Mouse (Mus musculus) neural tube, embryonic 11.5 days (tissue): Measurements from ENCODE around the gene Gm20388. TPM values are rescaled to one million over a fixed set of nuclear protein-coding genes. Genes with fewer than 3 reads are reported as not detected.
"Not testable (repeated sequence)": the region's sequence is repeated elsewhere in the genome, so short reads cannot be mapped to it uniquely, and the experiment has no call there.

Experiments used
- ATAC-seq: fragments of 200-750 bp; cut with Nextera tagmentation; 2 replicates; pipeline ENCODE4 v1.8.0; 2017; ENCODE audit warnings: moderate number of reproducible peaks, mild to moderate bottlenecking, moderate TSS enrichment, moderate library complexity; ENCODE audit not compliant: insufficient read depth, low FRiP score, low TSS enrichment
- DNase-seq: peaks from one replicate; pipeline ENCODE4 v3.0.0-alpha.2; 2015; ENCODE audit warnings: low spot score
- H3K27ac ChIP-seq: fragments of 300-500 bp; sonication (generic); 2 replicates; pipeline ENCODE4 v1.5.1; 2014; ENCODE audit warnings: low read depth, mild to moderate bottlenecking, low read length
- H3K27me3 ChIP-seq: fragments of 300-500 bp; sonication (generic); 2 replicates; pipeline ENCODE4 v1.6.1; 2014; ENCODE audit warnings: mild to moderate bottlenecking, low read length, mixed read lengths; ENCODE audit not compliant: control insufficient read depth, insufficient read depth
- H3K36me3 ChIP-seq: fragments of 300-500 bp; sonication (generic); 2 replicates; pipeline ENCODE4 v1.6.1; 2014; ENCODE audit warnings: mild to moderate bottlenecking, low read length, moderate library complexity, mixed read lengths; ENCODE audit not compliant: control insufficient read depth, insufficient read depth
- H3K4me1 ChIP-seq: fragments of 300-500 bp; sonication (generic); 2 replicates; pipeline ENCODE4 v1.6.1; 2014; ENCODE audit warnings: low read length, mixed read lengths; ENCODE audit not compliant: control insufficient read depth, insufficient read depth
- H3K4me2 ChIP-seq: fragments of 300-500 bp; sonication (generic); 2 replicates; pipeline ENCODE4 v1.6.1; 2014; ENCODE audit warnings: low read depth, mild to moderate bottlenecking, moderate library complexity
- H3K4me3 ChIP-seq: fragments of 300-500 bp; sonication (generic); 2 replicates; pipeline ENCODE4 v1.5.1; 2014; ENCODE audit warnings: low read depth, low read length
- H3K9ac ChIP-seq: fragments of 300-500 bp; sonication (generic); 2 replicates; pipeline ENCODE4 v1.6.1; 2014; ENCODE audit warnings: mild to moderate bottlenecking, low read length
- H3K9me3 ChIP-seq: fragments of 300-500 bp; sonication (generic); 2 replicates; pipeline ENCODE4 v1.6.1; 2016; ENCODE audit warnings: low read length; ENCODE audit not compliant: control insufficient read depth
- WGBS: fragments of 180-500 bp; shearing (Covaris S2); extraction: QIAGEN DNeasy Blood & Tissue Kit; methylation state at CpG from one replicate; pipeline ENCODE4 v1.1.7; 2014; 5-methylcytosine and 5-hydroxymethylcytosine counted together
- polyA plus RNA-seq: library from polyadenylated mRNA; unstranded; fragments of >200 nt; fragmentation: Nextera tagmentation; extraction: Ambion mirVana; gene quantifications from 2 replicates; pipeline ENCODE4 v1.2.1, GENCODE M21; 2014

Gm20388 gene
- polyA plus RNA-seq, 1 experiment from 2014 or later: not detected

GRCm38 (mm10) chr8:122629388-122629787 is 2718.7 kb downstream of the Gm20388 start:
- no peak for ATAC-seq
- Histone ChIP-seq H3K27me3 (no peaks in the 10 kb centered on the region), H3K27ac (no peak overlapping the region), H3K9ac (no peak overlapping the region), H3K36me3 (no peaks in the 10 kb centered on the region; the same call in 1 of the 2 replicates), H3K9me3 (no peaks in the 10 kb centered on the region), H3K4me2 (no peak overlapping the region), H3K4me3 (no peak overlapping the region), H3K4me1 (no peaks in the 10 kb centered on the region; the same call in 1 of the 2 replicates)
- DNase-seq: no peak
- WGBS: 30% methylated on average over 10 of the region's 10 CpGs

DNA sequence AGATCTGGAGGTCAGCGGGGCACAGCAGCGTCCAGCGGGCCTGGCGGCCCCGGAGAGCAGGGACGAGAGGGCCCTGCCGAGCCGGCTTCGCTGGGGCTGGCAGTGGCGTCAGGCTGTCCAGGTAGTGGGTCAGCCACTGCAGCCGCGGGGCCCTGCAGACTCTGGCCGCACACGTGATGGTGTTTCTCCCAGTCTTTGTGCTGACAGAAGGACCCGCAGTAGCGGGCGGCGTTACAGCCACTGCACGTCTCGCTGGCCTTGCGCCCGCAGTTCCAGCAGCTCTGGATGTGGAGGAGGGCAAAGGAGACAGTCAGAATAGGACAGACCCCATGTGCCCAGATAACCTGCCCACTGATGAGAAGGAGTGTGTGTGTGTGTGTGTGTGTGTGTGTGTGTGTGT is 2720.1 kb downstream of the Gm20388 start:
- 68% methylated on average over 22 of the region's 22 CpGs for WGBS
- no peak overlapping the region for H3K4me3 ChIP-seq
- no peak overlapping the region for H3K9ac ChIP-seq

GRCm38 (mm10) chr8:122632134-122632533 is 2721.5 kb downstream of the Gm20388 start:
- H3K4me1 ChIP-seq, H3K36me3 ChIP-seq, H3K9me3 ChIP-seq, DNase-seq, H3K4me2 ChIP-seq, H3K4me3 ChIP-seq, ATAC-seq, H3K27ac ChIP-seq, H3K9ac ChIP-seq, H3K27me3 ChIP-seq: not testable (repeated sequence)
- WGBS: 77% methylated on average over 3 of the region's 3 CpGs

More for the DNA sequence above, 2720.1 kb downstream of the Gm20388 start:
- no peaks in the 10 kb centered on the region for H3K27me3 ChIP-seq
- no peak for DNase-seq
- H3K27ac ChIP-seq: no peak overlapping the region
- no peak overlapping the region for H3K4me2 ChIP-seq
- H3K9me3 ChIP-seq: no peaks in the 10 kb centered on the region
- H3K4me1 ChIP-seq: no peaks in the 10 kb centered on the region; the same call in 1 of the 2 replicates
- no peaks in the 10 kb centered on the region; the same call in 1 of the 2 replicates for H3K36me3 ChIP-seq
- ATAC-seq: no peak

- no peak overlapping the region for H3K9ac ChIP-seq
- WGBS: 95% methylated on average over 14 of the region's 14 CpGs
- no peak for ATAC-seq
- no peak overlapping the region for H3K27ac ChIP-seq
- no peaks in the 10 kb centered on the region; the same call in 1 of the 2 replicates for H3K4me1 ChIP-seq
- no peaks in the 10 kb centered on the region for H3K27me3 ChIP-seq
- DNase-seq: no peak
- H3K9me3 ChIP-seq: no peaks in the 10 kb centered on the region
- no peak overlapping the region for H3K4me2 ChIP-seq
- H3K36me3 ChIP-seq: no peaks in the 10 kb centered on the region; the same call in 1 of the 2 replicates
- no peak overlapping the region for H3K4me3 ChIP-seq
These were observed 2722.6 kb downstream of the Gm20388 start for GRCm38 (mm10) chr8:122633205-122633604.

- Histone ChIP-seq H3K9me3 (no peaks in the 10 kb centered on the region), H3K27me3 (no peaks in the 10 kb centered on the region), H3K4me1 (peaks cover 19% of the 10 kb centered on the region), H3K27ac (no peak overlapping the region), H3K4me3 (no peak overlapping the region), H3K4me2 (no peak overlapping the region), H3K36me3 (no peaks in the 10 kb centered on the region; the same call in 1 of the 2 replicates), H3K9ac (no peak overlapping the region)
- ATAC-seq (no peak), DNase-seq (no peak)
- WGBS: 69% methylated on average over 14 of the region's 14 CpGs
These were observed 2725.5 kb downstream of the Gm20388 start for GRCm38 (mm10) chr8:122635878-122636802.

DNA sequence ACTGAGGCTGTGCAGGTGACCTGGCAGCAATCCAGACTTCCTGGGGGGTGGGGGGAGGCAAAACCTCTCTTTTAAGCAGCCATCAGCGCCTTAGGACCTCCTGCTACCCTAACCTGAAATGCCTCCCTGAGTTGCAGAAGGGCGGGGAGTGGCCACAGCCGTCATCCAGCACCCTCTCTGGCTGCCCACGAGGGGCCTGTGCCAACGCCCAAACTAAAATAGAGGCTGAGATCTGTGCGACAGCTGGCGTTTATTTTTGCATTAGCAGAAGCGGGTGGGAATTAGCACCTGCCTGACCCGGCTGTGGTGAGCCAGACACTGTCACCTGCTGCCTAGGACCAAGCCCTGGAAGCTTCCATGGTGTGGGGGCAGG is 2726.1 kb downstream of the Gm20388 start:
- peaks cover 19% of the 10 kb centered on the region for H3K4me1 ChIP-seq
- H3K27me3 ChIP-seq: no peaks in the 10 kb centered on the region
- DNase-seq (no peak), ATAC-seq (no peak)
- no peak overlapping the region for H3K9ac ChIP-seq
- no peak overlapping the region for H3K4me2 ChIP-seq
- 71% methylated on average over 9 of the region's 9 CpGs for WGBS
- no peaks in the 10 kb centered on the region; the same call in 1 of the 2 replicates for H3K36me3 ChIP-seq
- H3K9me3 ChIP-seq: no peaks in the 10 kb centered on the region
- H3K27ac ChIP-seq: no peak overlapping the region
- H3K4me3 ChIP-seq: no peak overlapping the region

DNA sequence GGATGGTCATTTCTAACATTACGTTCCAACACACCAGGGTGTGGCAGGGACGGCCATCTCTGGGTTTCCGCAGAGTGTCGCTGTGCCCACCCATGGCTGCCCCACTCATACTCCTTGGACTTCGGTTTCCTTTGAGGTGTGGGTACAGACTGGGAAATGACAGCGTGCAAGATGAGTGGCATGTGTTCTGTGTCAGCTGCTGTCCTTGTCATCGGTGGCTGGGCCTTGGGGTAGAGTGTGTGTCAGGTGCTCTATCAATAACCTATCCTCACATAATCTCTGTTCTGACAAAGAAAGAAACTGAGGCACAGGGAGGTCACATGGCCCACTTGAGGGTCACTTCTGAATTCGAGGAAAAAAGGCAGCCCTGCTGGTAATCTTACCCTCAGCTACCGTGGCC is 2726.6 kb downstream of the Gm20388 start:
- no peaks in the 10 kb centered on the region for H3K9me3 ChIP-seq
- no peaks in the 10 kb centered on the region for H3K27me3 ChIP-seq
- no peak overlapping the region for H3K9ac ChIP-seq
- no peaks in the 10 kb centered on the region; the same call in 1 of the 2 replicates for H3K36me3 ChIP-seq
- no peak overlapping the region for H3K4me2 ChIP-seq
- H3K4me3 ChIP-seq: no peak overlapping the region
- DNase-seq (no peak), ATAC-seq (no peak)
- no peak overlapping the region for H3K27ac ChIP-seq
- peaks cover 19% of the 10 kb centered on the region for H3K4me1 ChIP-seq
- 91% methylated on average over 9 of the region's 9 CpGs for WGBS

GRCm38 (mm10) chr8:122638601-122639000 is 2728.0 kb downstream of the Gm20388 start:
- no peak for ATAC-seq
- 60% methylated on average over 16 of the region's 16 CpGs for WGBS
- Histone ChIP-seq H3K4me2 (no peak overlapping the region), H3K27me3 (no peaks in the 10 kb centered on the region), H3K9ac (no peak overlapping the region), H3K4me3 (no peak overlapping the region), H3K27ac (0 out of 2 replicates have a peak overlapping the region, but pooled peaks have one; percentile 53), H3K9me3 (no peaks in the 10 kb centered on the region), H3K4me1 (peaks cover 19% of the 10 kb centered on the region), H3K36me3 (no peaks in the 10 kb centered on the region)
- DNase-seq: no peak
